Mouse (Mus musculus) thymus, adult 2 months (tissue): Measurements from ENCODE around the gene Slc33a1.

Source experiments
- CTCF ChIP-seq: fragments of 200-500 bp; IDR thresholded peaks from 2 replicates; pipeline ENCODE4 v1.5.1; 2012; ENCODE audit warnings: mild to moderate bottlenecking, control low read depth, low read length, moderate library complexity, borderline replicate concordance; ENCODE audit not compliant: control insufficient read depth, poor library complexity, insufficient read depth; ENCODE audit errors: extremely low read depth
- POLR2A ChIP-seq: fragments of 200-500 bp; IDR thresholded peaks from 2 replicates; pipeline ENCODE4 v1.6.1; 2012; ENCODE audit warnings: mild to moderate bottlenecking, low read length, control low read depth, moderate library complexity; ENCODE audit not compliant: control insufficient read depth, poor library complexity, insufficient read depth; ENCODE audit errors: extremely low read depth

DNA sequence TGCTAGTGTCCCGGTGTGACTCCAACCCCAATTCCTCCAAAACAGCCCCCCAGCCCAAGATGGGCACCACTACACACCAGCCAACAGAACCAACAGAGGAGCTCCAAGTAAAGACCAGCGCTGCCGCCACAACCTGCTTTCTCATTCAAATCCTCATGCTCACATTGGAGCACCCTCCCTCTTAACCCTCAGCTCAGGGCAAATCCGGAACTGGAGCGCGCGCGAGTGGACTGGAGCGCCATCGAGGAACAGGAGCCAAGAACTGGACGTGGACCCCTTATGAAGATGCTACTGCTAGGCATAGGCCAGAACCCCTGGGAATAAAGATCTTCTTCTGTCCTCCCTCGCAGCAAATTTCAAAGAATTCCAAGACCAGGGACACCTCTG lies 65.3 kb downstream of the Slc33a1 start, which contains the start of gene Plch1:
- TF ChIP-seq CTCF, result no peak
- TF ChIP-seq POLR2A, result no peak
